Mouse (Mus musculus) frontal cortex, postnatal 36 days (tissue): ENCODE results near the gene Cyp2d26.
A peak's percentile ranks its signal among the peaks of the same experiment; 100 is the strongest.
"Not testable (repeated sequence)": the region's sequence is repeated elsewhere in the genome, so short reads cannot be mapped to it uniquely, and the experiment has no call there.

Source experiments
- DNase-seq, 2 experiments: peaks; one replicate each; pipeline ENCODE4 v3.0.0; 2022; ENCODE audit warnings: low spot score in 2 of 2

The Cyp2d26 gene

DNA sequence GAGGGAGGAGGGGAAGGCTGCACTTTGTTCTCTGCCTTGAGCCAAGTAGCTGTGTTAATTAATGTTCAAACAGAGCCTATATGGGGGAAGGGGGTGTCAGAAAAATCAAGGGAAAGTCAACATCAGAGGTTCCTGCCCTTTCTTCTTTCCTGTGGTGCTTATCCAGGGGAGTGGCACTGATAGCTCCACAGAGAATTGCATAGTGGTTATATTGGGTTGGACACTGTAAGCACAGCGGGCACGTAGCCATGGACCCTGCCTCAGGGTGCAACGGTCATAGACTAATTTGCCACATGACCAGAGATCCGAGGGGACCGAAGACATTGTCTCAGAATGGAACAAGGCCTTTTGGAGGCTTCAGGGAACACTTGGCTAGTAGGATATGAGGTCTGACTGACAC, at the start of gene Cyp2d26:
Gene Cyp2d26, minus strand, starts transcription at position 18 of the 400 bp plus-strand sequence.
- DNase-seq = no peak

DNA sequence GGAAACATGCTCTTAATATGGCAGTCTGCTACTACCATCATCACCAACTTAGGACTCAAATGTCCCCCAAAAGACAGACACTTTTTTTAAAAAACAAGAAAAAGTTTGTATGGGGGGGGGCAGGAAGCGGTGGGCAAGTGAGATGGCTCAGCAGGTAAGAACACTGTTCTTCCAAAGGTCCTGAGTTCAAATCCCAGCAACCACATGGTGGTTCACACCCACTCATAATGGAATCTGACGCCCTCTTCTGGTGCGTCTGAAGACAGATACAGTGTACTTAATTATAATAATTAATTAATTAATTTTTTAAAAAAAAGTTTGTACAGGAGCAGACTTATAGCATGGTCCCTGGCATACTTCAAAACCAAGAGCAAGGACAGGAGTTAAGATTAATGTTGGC, 45.1 kb upstream of the Cyp2d26 start:
- DNase-seq = no peak

DNA sequence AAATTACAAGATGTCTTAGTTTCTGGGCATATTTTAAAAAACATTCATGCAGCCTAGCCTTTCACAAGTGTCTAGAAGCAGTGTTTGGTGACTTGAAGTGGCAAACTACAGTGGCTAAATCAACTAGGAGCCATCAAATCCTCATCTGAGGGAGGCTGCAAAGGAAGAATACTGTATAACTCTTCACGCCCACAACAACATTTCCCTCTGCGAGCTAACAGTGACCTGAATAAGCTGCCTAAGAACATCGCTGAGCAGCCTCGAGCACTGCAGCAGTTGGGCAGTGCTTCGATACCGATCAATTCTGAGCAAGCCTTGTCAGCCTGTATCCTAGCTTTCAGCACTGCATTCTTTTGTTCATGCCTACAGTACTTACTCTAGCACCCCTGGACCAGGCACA, 35.8 kb upstream of the Cyp2d26 start:
- DNase-seq = no peak

DNA sequence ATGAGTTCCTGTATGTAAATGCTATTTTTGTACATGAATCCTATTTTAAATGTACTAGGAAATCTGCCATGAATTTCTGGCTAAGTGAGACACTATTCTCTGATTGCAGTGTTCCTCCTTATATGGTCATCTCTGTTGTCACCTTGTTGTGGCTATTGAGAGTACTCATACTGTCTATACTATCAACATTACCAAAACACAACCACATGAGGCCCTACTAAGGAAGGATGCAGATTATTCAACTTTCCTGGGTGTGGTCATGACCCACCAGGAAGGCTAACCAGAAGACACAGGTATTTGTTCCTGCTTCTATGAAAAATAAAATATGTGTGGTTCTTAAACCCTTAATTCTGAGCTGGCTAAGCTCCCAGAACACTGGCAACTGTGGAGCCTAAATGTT, 31.8 kb upstream of the Cyp2d26 start:
- no peak for DNase-seq

DNA sequence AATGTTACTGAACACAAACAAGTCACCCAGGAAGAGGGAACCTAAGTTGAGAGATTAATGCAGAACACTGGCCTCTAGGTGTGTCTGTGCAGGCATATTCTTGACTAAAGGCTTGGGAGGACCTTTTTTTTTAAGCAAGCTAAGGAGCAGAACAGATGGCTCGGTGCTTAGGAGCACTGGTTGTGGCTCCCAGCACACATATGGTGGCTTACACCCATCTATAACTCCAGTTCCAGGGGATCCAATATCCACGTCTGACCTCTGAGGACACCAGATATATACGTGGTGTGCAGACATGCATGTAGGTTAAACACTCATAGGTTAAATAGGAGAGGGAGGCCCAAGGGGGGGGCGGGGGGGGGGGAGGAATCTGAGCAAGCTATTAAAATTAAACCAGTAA, 28.3 kb upstream of the Cyp2d26 start:
- DNase-seq = no peak

DNA sequence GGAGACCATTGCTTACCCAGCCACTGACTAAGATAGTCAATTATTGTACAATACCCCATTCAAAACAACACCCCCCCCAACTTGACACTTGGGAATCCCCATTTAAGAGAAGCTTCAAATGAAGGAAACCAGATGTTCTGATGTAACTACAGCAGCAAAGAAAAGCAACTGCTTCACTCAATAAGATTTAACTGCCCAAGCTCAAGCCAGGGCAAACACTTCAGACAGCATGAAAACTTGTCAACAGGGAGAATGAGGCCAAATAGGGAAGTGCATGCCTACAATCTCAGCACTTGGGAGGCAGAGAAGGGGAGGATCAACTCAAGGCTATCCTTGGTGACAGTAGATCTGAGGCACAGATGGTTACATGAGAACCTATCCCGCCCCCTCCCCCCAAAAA, 27.6 kb upstream of the Cyp2d26 start:
- no peak for DNase-seq

DNA sequence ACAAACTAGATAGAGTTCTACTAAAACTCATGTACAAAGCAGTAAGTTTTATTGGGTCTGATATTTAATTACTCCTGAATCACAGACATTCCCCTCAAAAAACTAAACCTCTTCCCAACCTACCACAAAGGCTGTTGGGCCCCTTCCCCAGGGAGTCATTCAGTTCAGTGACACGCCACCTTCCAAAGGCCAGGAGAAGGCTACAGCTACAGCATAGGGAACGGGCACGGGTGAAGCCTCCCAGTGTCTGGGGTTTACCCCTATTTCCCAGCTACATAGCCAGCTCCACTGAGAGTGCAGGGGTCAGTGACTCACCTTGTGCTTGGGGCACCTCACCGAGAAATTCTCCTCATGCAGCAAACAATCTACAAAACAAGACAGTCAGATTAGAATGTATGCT, 21.2 kb upstream of the Cyp2d26 start:
- DNase-seq = no peak

DNA sequence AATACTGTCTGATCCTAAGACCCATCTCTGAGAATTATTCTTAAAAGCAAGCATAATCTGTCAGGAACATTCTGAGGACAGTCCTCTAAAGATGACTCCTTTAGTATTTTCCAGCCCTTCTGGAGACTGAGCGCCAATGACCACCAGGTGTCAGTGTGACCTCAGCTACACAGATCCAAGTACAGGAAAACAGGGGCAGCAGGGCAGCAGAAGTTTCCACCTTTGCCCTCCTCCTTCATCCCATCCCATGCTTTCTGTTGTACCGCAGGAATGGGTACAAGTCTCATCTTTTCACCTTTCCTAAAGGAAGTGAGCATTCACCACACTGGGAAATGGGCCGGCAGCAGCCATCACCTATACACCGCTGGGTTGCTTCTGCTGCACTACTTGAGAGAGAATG, 20.7 kb upstream of the Cyp2d26 start:
- peak; percentile 42 to 68 for DNase-seq

DNA sequence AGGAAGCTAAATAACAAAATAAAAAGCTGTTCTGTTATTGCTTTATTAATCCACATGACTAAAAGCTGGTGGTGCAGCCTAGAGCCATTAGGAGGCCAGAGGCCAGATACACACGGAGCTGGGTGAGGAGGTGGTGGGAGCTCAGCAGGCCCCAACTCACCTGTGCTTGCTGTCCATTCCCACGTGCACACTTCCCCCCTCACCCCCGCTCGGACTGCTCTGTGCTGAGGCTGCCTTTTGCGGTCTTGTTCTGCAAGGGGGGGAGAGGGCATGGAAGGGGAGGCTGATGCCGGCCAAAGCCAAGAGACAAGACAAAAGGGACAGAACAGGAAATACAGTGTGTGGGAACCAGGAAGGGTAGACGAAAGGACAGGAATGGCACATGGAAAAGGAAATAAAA, 20.2 kb upstream of the Cyp2d26 start:
- DNase-seq = no peak

DNA sequence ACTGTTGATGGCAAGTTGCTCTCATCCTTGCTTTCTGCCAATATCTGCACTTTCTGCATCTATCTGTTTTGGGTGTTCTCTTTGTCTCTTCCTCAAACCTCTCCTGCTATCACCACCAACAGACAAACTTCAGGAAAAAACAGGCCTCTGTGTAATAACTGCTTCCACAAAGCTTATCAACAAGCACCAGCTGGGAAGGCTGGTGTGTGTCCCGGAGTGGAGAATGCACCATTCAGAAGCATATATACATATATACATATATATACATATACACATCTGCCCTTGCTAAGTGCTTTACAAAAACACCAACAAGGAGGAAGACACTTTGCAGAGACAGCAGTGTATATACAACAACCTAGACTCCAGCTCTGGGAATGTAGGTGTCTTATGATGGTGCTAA, 16.5 kb upstream of the Cyp2d26 start:
- DNase-seq = no peak

DNA sequence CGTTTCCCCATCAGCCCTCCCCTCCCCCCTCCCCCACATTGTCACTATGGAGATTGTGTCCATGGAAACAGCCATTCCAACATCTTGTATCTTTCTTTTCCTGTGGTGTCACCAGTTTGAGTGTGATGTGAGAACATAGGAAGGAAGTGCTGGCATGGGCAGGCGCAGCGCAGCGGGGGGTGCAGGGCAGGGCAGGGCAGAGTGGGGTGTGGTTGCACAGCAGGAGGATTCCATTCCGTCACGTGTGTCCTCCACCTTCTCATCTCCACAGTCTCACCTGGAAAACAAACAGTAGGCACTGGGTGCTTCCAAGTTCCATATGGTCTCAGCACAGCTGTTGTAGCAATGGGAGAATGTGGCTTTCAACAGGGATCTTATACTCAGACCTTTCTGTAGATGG, 15.4 kb upstream of the Cyp2d26 start:
- no peak for DNase-seq

DNA sequence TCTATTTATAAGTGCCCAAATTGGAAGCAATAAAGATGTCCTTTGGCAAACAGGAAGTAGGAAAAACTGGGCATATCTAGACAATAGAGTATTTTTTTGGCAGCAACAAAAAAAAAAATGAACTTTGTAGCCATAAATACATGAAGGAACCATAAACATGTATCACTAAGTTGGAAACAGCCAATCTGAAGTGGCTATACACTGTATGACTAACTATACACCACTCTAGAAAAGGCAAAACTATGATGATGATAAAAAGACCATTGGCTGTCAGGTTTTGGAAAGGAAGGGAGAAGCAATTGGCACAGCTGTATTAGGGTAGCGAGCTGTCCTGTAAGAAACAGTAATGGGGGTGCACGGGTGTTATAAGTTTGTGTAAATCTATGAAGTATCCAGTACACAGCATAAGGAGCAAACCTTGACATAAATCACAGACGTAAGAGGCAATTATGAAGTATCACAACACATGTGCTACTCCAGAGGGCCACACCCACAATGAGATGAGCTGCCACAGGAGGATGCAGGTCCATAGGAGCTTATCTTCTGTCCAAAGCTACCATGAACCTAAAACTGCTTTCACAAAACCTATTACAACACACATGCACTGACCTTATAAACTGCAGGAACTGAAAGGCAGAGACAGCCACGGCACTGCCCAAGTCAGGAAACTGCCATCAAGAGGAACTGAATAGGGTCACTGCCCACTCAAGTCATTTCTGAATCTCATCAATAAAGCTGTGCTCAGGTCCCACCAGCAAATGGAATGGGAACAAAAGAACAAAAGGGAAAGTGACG, 13.1 kb upstream of the Cyp2d26 start:
- no peak for DNase-seq

DNA sequence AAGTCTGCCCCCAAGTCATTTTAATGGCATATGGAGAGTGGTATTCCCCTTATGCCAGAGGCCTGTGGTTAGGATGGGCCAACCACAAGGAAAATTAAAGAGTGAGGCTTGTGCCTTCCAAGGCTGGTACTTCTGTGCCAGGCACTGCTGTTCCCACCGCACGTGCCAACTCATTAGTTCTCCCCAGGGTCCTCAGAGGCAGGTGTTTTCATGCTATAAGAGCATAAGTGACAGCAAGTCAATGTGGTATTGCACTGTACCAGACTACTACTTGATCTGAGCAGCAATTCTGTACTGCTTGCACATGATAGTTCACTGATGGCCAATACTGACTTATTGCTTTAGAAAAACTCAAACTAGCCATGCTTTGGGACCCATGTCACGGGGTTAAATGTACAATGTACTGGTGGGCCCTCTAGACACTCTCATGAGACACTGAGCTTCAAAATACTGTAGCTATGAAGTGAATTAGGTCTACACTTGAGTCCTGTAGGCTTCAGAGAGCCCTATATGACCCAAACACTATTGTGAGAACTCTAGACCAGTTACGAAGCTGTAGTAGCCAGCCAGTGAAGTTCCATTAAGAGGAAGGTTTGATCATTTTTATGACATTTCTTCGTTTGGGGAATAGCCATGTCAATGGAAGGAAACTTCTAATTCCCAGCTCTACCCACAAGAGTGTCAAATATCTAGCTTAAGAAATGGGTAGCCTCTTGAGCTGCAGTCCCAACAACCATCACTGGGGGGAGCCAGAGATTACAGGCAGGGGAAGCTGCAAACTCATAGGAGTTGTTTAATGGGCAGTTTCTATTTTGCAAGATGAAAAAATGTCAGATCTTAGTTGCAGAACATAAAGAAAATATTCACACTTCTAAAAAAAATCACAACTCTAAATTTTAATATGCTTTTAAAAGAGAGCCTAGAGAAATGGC, 10.9 kb upstream of the Cyp2d26 start:
- peak; percentile 89 for DNase-seq

DNA sequence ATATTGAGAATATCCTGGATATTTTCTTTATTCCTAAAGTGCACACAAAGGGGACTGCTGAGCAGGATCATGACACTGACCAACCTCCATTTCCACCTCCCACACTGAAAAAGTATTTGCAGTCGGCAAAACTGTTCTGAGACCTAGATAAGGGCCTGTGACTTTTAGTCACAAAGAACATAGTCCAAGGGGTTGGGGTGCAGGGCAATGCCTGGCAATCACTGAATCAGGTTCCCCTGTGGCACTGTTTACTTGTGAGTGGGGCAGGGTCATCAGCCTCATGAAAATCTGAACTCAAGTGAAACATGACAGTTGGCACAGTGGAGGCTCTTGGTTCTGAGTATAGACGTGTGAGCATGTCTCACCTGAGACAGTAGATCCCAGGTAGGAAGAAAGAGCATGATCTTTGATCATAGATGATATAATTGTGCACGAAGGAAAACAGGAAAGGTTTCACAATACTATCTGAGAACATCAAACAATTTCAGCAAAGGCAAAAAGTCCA, 1.9 kb upstream of the Cyp2d26 start:
- DNase-seq = no peak

DNA sequence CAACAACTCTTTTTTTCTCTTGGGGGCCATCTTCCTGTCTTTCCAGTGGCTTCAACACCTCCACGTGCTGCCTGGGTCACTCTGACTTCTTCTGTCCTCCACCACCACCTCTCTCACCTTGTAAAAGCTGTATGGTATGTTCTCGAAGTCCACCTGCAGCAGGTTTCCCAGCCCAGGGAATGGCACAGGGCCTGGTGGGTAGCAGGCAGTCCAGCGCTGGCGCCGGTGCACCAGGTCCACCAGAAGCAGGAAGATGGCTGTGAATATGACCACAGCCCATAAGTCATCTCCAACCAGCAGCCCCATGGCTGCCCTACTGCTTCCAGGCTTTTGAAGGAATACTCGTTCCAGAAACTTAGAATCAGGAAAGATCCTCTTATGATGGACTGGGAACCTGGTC, 226 bp downstream of the Cyp2d26 start:
- no peak for DNase-seq

DNA sequence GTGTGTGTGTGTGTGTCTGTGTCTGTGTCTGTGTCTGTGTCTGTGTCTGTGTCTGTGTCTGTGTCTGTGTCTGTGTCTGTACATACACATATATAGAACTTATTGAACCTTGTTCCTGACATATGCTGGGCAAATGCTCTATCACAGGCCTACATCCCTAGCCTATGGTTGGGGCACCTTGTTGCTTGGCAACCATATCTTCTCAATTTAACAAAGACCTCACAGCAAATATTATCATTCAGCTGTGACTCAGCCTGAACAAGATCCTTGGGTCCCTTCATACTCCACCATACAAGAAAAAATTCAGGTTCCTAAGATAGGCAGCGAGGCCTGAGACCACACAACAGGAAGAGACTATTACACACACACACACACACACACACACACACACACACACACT, 640 bp downstream of the Cyp2d26 start:
- no peak for DNase-seq

DNA sequence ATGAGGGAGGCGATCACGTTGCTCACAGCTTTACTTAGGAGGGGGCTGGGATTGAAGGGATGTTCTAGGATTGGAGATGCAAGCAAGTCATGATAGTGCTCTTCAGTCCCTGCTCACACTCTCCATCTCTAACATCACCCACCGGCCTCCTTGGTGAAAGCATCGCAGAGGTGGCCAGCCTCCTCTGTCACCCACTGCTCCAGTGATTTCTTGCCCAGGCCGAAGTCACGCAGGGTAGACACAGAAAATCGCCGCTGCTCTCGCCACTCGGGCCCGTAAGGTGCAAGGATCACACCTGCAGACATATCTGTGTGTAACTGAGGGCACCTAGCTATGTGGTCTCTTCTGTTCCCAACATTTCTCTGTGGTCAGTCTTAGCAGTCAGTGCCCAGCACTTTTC, 1.5 kb downstream of the Cyp2d26 start:
- DNase-seq = no peak

DNA sequence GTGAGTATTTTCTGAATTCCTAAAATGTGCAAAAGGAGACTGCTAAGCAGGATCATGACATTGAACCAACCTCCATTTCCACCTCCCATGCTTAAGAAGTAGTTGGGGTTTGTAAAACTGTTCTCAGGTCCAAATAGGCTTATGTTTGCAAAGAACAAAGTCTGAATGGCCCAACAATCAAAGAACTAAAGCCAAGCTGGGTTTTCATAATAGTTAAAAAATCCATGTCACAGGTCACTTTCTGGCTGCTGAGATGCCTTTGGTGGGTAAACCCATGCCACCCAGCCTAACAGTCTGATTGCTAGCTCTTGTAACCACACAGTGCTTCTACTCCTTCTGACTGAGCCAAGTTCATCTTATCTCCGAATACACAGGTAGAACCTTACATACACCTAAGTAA, 9.5 kb downstream of the Cyp2d26 start:
- DNase-seq = no peak

DNA sequence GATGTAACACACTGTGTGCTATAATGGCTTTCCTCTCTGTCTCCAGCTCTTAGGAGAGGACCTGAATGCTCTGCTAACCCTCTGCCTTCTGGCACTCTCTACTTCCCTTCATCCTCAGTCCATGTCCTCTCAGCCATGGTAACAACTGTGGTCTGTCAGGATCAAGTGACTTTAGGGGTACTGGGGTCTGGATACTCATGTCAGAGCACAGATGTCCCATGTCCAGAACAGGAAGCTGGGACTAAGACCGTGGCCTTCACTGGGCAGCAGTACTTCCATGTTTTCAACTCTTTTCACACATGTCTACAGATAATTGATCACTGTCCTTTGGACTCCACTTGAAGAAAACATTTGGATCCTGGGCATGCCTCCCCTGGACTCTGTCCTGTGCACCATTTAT, 10.3 kb downstream of the Cyp2d26 start:
- no peak for DNase-seq

DNA sequence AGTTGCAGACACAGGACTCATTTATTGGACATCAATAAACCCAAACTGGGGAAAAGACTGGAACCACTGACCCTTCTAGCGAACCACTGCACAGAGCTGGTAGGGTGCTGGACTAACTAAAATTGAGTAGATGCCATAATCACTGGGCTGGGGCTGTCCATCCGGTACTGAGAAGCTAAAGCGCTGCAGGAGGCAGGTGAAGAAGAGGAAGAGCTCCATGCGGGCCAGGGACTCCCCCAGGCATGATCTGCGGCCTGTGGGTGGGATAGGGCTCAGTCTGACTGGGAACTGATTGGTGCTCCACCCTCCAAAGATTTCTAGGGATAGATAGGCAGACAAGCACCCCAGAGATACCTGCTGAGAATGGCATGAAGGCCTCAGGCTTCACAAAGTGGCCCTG, 16.2 kb downstream of the Cyp2d26 start:
- not testable (repeated sequence) for DNase-seq

DNA sequence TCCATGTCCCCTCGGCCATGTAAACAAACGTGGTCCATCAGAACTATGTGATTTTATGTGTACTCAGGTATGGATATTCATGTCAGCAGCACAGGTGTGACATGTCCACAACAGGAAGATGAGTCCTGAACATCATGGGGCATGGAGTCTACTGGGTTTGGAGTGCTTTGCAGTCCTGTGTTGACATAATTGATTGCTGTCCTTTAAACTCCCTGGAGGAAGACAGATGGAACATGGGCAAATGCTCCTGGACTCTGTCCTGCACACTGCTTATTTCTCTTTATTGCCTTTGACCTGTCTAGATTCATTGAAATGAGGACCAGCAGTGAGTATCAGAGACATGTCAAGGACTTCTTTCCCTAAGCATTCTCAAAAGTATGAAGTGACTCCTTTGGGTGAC, 28.2 kb downstream of the Cyp2d26 start:
- no peak for DNase-seq

DNA sequence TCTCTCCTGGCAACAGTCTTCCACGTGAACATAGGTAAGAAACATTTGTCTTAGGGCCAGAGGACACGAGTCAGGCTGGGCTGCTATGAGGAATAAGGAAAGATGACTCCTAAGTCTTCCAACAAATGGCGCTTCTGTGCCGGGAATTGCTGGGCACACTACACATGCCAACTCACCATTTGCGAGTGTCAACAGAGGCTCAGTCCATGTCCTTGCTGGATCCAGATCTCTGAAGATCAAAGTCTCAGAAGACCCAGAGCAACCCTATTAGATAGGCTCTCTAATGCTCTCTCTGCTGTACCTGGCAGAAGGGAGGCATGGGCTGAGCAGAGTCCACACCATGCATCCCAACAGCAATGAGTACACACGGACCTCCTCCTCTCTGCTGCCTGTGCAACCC, 29.2 kb downstream of the Cyp2d26 start:
- DNase-seq = no peak
